Mouse (Mus musculus): ENCODE data around the gene Ptprm.

Gene Ptprm

GRCm38 (mm10) chr17:66990761-66991160, 363.5 kb downstream of the Ptprm start:
- in situ Hi-C loops (cut with MseI, MboI) = no loop called here

DNA sequence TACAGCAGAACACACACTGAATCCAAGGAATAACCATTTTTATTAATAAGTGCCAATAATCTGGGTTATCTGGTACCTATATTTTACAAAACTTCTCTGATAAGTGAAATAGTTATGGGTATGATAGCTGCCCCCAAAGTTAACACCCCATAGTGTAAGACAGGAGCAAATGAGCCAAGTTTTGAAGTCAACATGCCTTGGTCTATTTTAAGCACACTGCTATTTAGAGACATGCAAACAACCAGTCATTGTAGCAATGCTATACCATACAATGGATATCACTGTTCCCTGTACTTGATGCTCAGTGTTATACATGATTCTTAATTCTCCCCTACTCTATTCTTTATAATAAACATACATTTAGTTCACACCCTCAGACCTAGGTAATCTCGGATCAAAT, 366.2 kb downstream of the Ptprm start:
- in situ Hi-C loops (cut with MseI, MboI) = no loop called here

- in situ Hi-C loops (cut with MseI, MboI) = no loop called here
These were observed 372.6 kb downstream of the Ptprm start for GRCm38 (mm10) chr17:66981649-66982048.

DNA sequence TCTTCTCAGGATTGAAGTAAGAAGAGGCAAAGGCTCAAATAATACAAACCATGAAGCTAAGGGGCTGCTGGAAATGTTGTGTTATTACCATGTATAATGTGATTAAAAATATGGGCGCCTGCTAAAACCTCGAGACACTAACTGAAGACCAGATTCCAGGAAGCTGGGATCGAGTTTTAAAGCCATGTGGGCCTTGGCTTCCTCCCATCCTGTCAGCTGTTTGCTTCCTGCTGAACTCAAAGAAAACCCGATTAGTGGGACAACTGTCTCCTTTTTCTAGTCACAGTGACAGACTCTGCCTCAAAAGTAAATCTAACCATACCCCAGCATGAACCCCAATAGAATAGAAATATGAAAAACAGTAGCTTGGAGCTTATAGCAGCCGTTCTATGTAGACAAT, 374.3 kb downstream of the Ptprm start:
- in situ Hi-C loops (cut with MseI, MboI) = no loop called here

DNA sequence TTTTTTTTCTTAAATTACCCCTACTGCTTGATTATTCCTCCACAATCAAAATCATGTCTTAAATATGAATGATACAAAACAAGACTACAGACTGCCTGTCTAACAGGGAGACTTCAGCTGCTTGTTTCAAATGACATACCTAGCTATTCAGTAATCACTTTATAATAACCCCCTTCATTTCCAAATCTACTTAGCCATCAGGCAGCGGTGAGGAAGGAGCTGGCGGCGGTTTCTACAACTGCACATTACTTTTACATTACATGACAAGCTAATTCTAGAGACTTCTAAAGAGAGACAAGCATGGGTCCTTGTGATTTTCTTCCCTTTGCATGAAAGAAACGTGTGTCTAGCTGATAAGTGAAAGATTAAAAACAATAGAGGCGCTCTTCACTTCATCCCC, 377.8 kb downstream of the Ptprm start:
- in situ Hi-C loops (cut with MseI, MboI) = no loop called here

GRCm38 (mm10) chr17:66972976-66973375, 381.3 kb downstream of the Ptprm start:
- in situ Hi-C loops (cut with MseI, MboI) = no loop called here

DNA sequence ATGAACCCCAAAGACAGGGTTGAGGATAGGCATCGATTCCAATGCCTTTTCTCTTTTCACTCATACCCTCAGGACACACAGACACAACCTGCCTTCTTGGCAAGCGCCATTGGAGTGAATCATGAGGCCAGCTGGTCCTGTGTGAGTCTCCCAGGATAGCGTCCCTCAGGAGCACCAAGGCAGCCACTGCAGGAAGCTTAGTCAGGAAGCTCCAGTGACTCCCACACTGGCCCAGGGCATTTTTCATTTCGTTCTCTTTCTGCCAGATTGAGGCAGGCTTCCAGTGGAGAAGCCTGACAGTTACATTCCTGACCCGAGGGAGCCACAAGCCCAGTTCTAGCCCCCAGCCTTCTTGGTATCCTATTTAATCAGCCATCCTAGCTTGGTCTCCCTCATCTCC, 393.3 kb downstream of the Ptprm start:
- in situ Hi-C loops (cut with MseI, MboI) = no loop called here

- in situ Hi-C loops (cut with MseI, MboI) = no loop called here
These were observed 393.7 kb downstream of the Ptprm start for GRCm38 (mm10) chr17:66960557-66960956.

DNA sequence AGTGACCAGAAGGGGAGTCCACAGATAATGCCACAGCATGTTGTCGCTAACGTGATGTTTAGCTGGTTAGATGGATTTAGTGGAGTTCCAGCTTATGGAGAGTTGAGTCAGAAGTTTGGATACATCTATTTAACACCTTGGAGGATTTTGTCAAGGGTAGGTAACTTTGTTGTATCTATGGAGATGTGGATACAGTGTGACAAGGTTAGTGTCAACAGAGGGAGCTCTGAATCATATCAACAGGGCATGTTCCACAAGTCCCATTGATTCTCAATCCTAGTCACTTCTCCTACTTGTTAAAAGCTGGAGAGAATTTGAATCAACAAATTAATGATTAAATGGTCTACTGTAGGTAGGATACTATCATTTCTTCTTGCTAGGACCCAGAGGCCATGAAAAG, 394.4 kb downstream of the Ptprm start:
- in situ Hi-C loops (cut with MseI, MboI) = no loop called here

GRCm38 (mm10) chr17:66958766-66959165, 395.5 kb downstream of the Ptprm start:
- in situ Hi-C loops (cut with MseI, MboI) = no loop called here

DNA sequence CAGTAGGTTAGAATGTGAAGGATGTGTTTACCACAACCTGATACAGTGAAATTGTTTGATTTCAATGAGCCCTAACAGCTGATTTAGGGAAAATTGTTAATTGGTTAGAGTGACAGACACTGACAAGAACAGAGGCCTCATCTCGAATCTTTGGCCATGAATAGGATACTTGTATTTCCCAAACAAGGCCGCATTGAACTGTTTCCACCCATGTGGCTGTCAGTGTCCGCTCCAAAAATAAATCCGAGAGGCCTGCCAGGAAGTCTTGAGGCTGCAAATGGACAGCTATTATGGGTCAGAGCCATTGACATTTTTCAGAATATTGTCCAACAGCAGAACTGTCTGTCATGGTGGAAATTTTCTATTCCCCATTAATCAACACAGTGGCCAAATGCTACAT, 409.8 kb downstream of the Ptprm start:
- in situ Hi-C loops (cut with MseI, MboI) = no loop called here

- in situ Hi-C loops (cut with MseI, MboI) = no loop called here
These were observed 410.7 kb downstream of the Ptprm start for GRCm38 (mm10) chr17:66943539-66943938.

DNA sequence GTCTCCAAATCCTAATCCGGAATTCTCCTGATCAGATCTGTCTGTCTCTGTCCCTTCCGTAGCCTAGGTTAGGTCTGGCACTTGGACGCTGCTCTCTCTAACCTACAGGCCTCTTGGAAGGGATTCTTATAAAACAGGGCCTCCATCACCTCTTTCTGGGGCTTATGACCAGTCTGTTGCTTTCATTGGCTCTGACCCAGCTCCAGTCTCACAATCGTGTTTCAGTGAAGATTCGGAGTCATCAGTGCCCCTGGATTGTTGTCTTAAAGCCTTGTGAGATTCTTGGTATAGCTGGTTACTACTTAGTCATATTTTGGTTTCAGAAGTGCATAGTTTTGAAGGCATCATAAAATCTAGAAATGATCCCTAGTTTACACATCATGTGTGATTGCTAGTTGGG, 428.6 kb downstream of the Ptprm start:
- in situ Hi-C loops (cut with MseI, MboI) = no loop called here

GRCm38 (mm10) chr17:66914696-66915095, 439.6 kb downstream of the Ptprm start:
- in situ Hi-C loops (cut with MseI, MboI) = no loop called here

DNA sequence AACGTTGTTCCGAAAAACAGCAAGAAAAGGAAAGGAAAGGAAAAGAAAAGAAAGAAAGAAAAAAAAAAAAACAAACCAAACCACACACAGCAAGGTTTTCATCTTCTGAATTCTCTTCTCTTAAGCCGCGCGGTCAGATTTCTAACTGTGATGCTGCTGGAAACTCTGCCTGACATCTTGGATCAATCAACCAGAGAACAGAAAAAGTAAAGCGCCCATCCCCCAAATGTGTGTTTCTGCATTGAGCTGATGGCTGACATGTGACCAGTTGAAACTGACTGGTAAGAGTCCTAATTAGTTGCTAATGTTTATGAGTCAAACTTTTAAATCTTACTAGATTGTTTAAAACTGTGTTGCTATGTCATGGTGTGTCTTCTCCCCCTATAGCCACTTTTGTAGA, 441.7 kb downstream of the Ptprm start:
- in situ Hi-C loops (cut with MseI, MboI) = no loop called here

- in situ Hi-C loops (cut with MseI, MboI) = no loop called here
These were observed 442.1 kb downstream of the Ptprm start for GRCm38 (mm10) chr17:66912120-66912519.

- in situ Hi-C loops (cut with MseI, MboI) = no loop called here
These were observed 444.4 kb downstream of the Ptprm start for GRCm38 (mm10) chr17:66909901-66910300.

DNA sequence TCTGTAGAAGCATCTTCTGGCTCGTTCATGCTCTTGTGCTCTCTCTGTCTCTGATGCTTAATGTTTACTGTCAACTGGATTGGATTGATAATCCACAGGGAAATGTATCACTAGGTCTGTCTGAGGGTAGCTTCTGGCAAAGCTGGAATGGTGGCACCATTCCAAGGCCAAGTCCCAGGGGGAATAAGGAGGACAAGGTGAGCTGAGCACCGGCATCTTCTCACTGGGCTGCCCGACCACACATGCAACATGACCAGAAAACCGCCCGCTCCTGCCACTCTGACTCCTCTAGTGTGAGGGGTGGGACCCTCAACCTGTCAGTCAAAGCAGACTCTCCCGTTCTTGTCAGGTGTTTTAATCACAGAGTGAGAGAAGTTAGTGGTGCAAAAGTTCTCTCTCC, 445.3 kb downstream of the Ptprm start:
- in situ Hi-C loops (cut with MseI, MboI) = no loop called here

GRCm38 (mm10) chr17:66894181-66894580, 460.1 kb downstream of the Ptprm start:
- in situ Hi-C loops (cut with MseI, MboI) = no loop called here

GRCm38 (mm10) chr17:66891916-66892315, 462.3 kb downstream of the Ptprm start:
- in situ Hi-C loops (cut with MseI, MboI) = no loop called here

DNA sequence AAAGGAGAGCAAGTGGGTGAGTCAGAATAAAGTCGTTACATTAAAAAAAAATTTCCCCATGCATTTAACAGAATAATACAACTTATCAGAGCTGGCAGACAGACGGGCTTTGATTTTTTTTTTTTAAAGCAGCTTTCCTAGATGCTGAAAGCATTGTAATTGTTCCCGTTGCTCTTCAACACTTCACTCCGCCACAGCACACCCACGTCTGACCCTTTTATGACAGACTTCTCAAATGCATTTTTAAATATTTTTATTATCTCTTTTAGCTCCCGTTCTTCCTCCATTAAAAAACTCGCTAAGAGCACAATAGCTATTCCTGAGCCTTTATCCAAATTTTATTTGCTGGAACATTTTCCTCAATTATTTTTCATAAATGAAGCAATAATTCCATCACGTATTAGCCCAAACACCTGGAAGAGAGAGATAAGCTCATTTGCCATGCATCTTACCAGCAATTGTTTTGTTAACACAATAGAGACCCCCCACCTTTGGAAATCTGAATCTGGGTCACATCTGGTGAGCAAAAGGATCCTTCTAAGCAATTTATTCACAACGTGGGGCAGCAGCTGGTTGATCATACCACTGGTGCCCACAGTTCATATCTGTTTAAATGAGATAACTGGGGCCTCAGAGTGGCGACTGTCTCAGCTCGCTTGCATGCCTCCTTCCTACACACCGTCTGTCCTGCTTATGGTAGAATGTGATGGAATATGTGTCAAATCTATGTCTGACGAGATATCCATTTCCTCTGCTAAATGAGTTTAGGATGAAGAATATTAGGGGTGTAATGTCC, 463.0 kb downstream of the Ptprm start:
- in situ Hi-C loops (cut with MseI, MboI) = no loop called here

DNA sequence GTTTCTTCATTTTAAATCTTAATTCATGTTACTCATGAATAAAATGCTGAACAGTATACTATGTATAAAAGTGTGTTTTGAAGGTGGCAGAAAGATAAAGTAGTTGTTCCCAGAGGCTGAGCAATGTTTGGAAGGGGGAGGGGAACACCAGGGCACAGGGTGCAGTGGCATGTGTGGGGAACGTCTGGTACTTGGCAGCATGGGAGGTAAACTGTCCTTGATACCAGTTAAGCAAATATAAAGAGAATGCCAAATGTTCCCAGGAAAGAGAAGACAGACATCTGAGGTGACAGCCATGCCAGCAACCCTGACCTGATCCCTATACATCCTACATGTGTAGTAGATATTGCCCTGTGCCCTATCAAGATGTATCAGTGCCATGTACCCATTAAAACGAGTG, 472.0 kb downstream of the Ptprm start:
- in situ Hi-C loops (cut with MseI, MboI) = no loop called here

- in situ Hi-C loops (cut with MseI, MboI) = no loop called here
These were observed 473.1 kb downstream of the Ptprm start for GRCm38 (mm10) chr17:66880969-66881701.
